Mouse (Mus musculus): Measurements from ENCODE around the gene Nup210. TPM values are rescaled to one million over a fixed set of nuclear protein-coding genes. Genes with fewer than 3 reads are reported as not detected.

The Nup210 gene
- total RNA-seq (2015) (123 and 145 TPM in 2 replicates), total RNA-seq (2017) (124 and 148 TPM in 2 replicates)

- ATAC-seq (ENCODE audit: poor library complexity, severe bottlenecking): peak; percentile 88
Measured at GRCm38 (mm10) chr6:91116244-91117145, at the start of gene Nup210. Gene Nup210 (minus strand): TSS chr6:91116829.

- ATAC-seq (ENCODE audit: poor library complexity, severe bottlenecking): peak; percentile 86
Measured at GRCm38 (mm10) chr6:91165210-91165609, 48.6 kb upstream of the Nup210 start.

GRCm38 (mm10) chr6:91164584-91164983, 48.0 kb upstream of the Nup210 start:
- ATAC-seq (ENCODE audit: poor library complexity, severe bottlenecking): no peak

- ATAC-seq (ENCODE audit: poor library complexity, severe bottlenecking): peak; percentile 55
Measured at GRCm38 (mm10) chr6:91163195-91163911, 46.7 kb upstream of the Nup210 start.

- no peak for ATAC-seq (ENCODE audit: poor library complexity, severe bottlenecking)
Measured at GRCm38 (mm10) chr6:91162314-91162713, 45.7 kb upstream of the Nup210 start.

- ATAC-seq (ENCODE audit: poor library complexity, severe bottlenecking): no peak
Measured at GRCm38 (mm10) chr6:91161506-91162235, 45.0 kb upstream of the Nup210 start.

GRCm38 (mm10) chr6:91160976-91161375, 44.3 kb upstream of the Nup210 start:
- ATAC-seq (ENCODE audit: poor library complexity, severe bottlenecking): no peak

GRCm38 (mm10) chr6:91160399-91160798, 43.8 kb upstream of the Nup210 start:
- no peak for ATAC-seq (ENCODE audit: poor library complexity, severe bottlenecking)

- no peak for ATAC-seq (ENCODE audit: poor library complexity, severe bottlenecking)
Measured at GRCm38 (mm10) chr6:91159047-91159446, 42.4 kb upstream of the Nup210 start.

GRCm38 (mm10) chr6:91157237-91157570, 40.6 kb upstream of the Nup210 start:
- ATAC-seq (ENCODE audit: poor library complexity, severe bottlenecking): no peak

GRCm38 (mm10) chr6:91156554-91157236, 40.1 kb upstream of the Nup210 start, which contains the start of gene Hdac11:
Gene Hdac11 (plus strand): TSS chr6:91156665.
- ATAC-seq (ENCODE audit: poor library complexity, severe bottlenecking): peak; percentile 98

GRCm38 (mm10) chr6:91156062-91156461, 39.4 kb upstream of the Nup210 start:
- ATAC-seq (ENCODE audit: poor library complexity, severe bottlenecking): no peak

- no peak for ATAC-seq (ENCODE audit: poor library complexity, severe bottlenecking)
Measured at GRCm38 (mm10) chr6:91155286-91155685, 38.7 kb upstream of the Nup210 start.

GRCm38 (mm10) chr6:91154685-91155084, 38.1 kb upstream of the Nup210 start:
- no peak for ATAC-seq (ENCODE audit: poor library complexity, severe bottlenecking)

GRCm38 (mm10) chr6:91153549-91154064, 37.0 kb upstream of the Nup210 start:
- ATAC-seq (ENCODE audit: poor library complexity, severe bottlenecking): peak; percentile 22; the same call in 1 of the 2 replicates

GRCm38 (mm10) chr6:91152892-91153548, 36.4 kb upstream of the Nup210 start:
- no peak for ATAC-seq (ENCODE audit: poor library complexity, severe bottlenecking)

- no peak for ATAC-seq (ENCODE audit: poor library complexity, severe bottlenecking)
Measured at GRCm38 (mm10) chr6:91147152-91147770, 30.6 kb upstream of the Nup210 start.

GRCm38 (mm10) chr6:91146443-91147151, 30.0 kb upstream of the Nup210 start:
- no peak for ATAC-seq (ENCODE audit: poor library complexity, severe bottlenecking)

- no peak for ATAC-seq (ENCODE audit: poor library complexity, severe bottlenecking)
Measured at GRCm38 (mm10) chr6:91145572-91145971, 28.9 kb upstream of the Nup210 start.
